Mouse (Mus musculus) stomach, embryonic 15.5 days (tissue): ENCODE results near the gene Lhx2. TPM values are rescaled to one million over a fixed set of nuclear protein-coding genes. Genes with fewer than 3 reads are reported as not detected.
A peak's percentile ranks its signal among the peaks of the same experiment; 100 is the strongest.

Experiments used
- ATAC-seq: fragments of 200-750 bp; cut with Nextera tagmentation; 2 replicates; pipeline ENCODE4 v1.8.0; 2017; ENCODE audit warnings: low read depth, moderate number of reproducible peaks, moderate TSS enrichment; ENCODE audit not compliant: insufficient read depth, low FRiP score
- H3K27ac ChIP-seq: fragments of 300-500 bp; sonication (generic); 2 replicates; pipeline ENCODE4 v1.5.1; 2015; ENCODE audit warnings: mild to moderate bottlenecking, inconsistent platforms
- H3K27me3 ChIP-seq: fragments of 300-500 bp; sonication (generic); replicated peaks from 2 replicates; pipeline ENCODE4 v1.6.1; 2015; ENCODE audit warnings: inconsistent platforms
- H3K36me3 ChIP-seq: fragments of 300-500 bp; sonication (generic); 2 replicates; pipeline ENCODE4 v1.6.1; 2015; ENCODE audit warnings: inconsistent platforms
- H3K4me1 ChIP-seq: fragments of 300-500 bp; sonication (generic); 2 replicates; pipeline ENCODE4 v1.6.1; 2015; ENCODE audit warnings: inconsistent platforms
- H3K4me2 ChIP-seq: fragments of 300-500 bp; sonication (generic); 2 replicates; pipeline ENCODE4 v1.6.1; 2015; ENCODE audit warnings: mild to moderate bottlenecking, inconsistent platforms
- H3K4me3 ChIP-seq: fragments of 300-500 bp; sonication (generic); replicated peaks from 2 replicates; pipeline ENCODE4 v1.5.1; 2015; ENCODE audit warnings: inconsistent platforms
- H3K9ac ChIP-seq: fragments of 300-500 bp; sonication (generic); 2 replicates; pipeline ENCODE4 v1.6.1; 2015; ENCODE audit warnings: inconsistent platforms
- H3K9me3 ChIP-seq: fragments of 300-500 bp; sonication (generic); 2 replicates; pipeline ENCODE4 v1.6.1; 2016; ENCODE audit warnings: inconsistent platforms
- WGBS: fragments of 180-500 bp; shearing (Covaris S2); methylation state at CpG from one replicate; pipeline ENCODE4 v1.1.7; 2015; 5-methylcytosine and 5-hydroxymethylcytosine counted together
- polyA plus RNA-seq: library from polyadenylated mRNA; unstranded; fragments of >200 nt; fragmentation: Nextera tagmentation; extraction: Ambion mirVana; gene quantifications from 2 replicates; pipeline ENCODE4 v1.2.1, GENCODE M21; 2015

Lhx2 gene
- polyA plus RNA-seq, 1 experiment from 2014 or later: 0.41 TPM

- WGBS: 2% methylated on average over 19 of the region's 19 CpGs
- Histone ChIP-seq H3K9me3 (no peaks in the 10 kb centered on the region), H3K9ac (no peak overlapping the region), H3K4me2 (peak overlapping the region; percentile 23; the same call in 1 of the 2 replicates), H3K27me3 (peaks cover 98% of the 10 kb centered on the region), H3K4me3 (0 out of 2 replicates have a peak overlapping the region, but pooled peaks have one; percentile 2), H3K27ac (no peak overlapping the region), H3K4me1 (peaks cover 16% of the 10 kb centered on the region), H3K36me3 (no peaks in the 10 kb centered on the region)
- ATAC-seq: no peak
Measured at GRCm38 (mm10) chr2:38355731-38356427, 16.8 kb downstream of the Lhx2 start.

- Histone ChIP-seq H3K27me3 (peaks cover 98% of the 10 kb centered on the region), H3K27ac (no peak overlapping the region), H3K36me3 (no peaks in the 10 kb centered on the region), H3K4me3 (0 out of 2 replicates have a peak overlapping the region, but pooled peaks have one; percentile 2), H3K4me2 (peak overlapping the region; percentile 23; the same call in 1 of the 2 replicates), H3K9me3 (no peaks in the 10 kb centered on the region), H3K9ac (no peak overlapping the region), H3K4me1 (peaks cover 9% of the 10 kb centered on the region)
- WGBS: 1% methylated on average over 53 of the region's 53 CpGs
- ATAC-seq: 0 out of 2 replicates have a peak, but pooled peaks have one; percentile 4
Measured at GRCm38 (mm10) chr2:38356428-38357260, 17.6 kb downstream of the Lhx2 start.

- Histone ChIP-seq H3K9me3 (no peaks in the 10 kb centered on the region), H3K27ac (no peak overlapping the region), H3K9ac (no peak overlapping the region), H3K27me3 (peaks cover 98% of the 10 kb centered on the region), H3K4me1 (0 out of 2 replicates have a peak, but pooled peaks cover 7% of the 10 kb centered on the region), H3K4me3 (0 out of 2 replicates have a peak overlapping the region, but pooled peaks have one; percentile 2), H3K36me3 (no peaks in the 10 kb centered on the region), H3K4me2 (no peak overlapping the region)
- no peak for ATAC-seq
- 3% methylated on average over 35 of the region's 35 CpGs for WGBS
Measured at GRCm38 (mm10) chr2:38357294-38358246, 18.5 kb downstream of the Lhx2 start.

GRCm38 (mm10) chr2:38358611-38359010, 19.5 kb downstream of the Lhx2 start:
- 4% methylated on average over 3 of the region's 3 CpGs for WGBS
- H3K4me1 ChIP-seq: 0 out of 2 replicates have a peak, but pooled peaks cover 7% of the 10 kb centered on the region
- H3K9ac ChIP-seq: no peak overlapping the region
- ATAC-seq: no peak
- H3K4me2 ChIP-seq: no peak overlapping the region
- no peak overlapping the region for H3K27ac ChIP-seq
- H3K27me3 ChIP-seq: peaks cover 97% of the 10 kb centered on the region
- H3K4me3 ChIP-seq: no peak overlapping the region
- no peaks in the 10 kb centered on the region for H3K9me3 ChIP-seq
- no peaks in the 10 kb centered on the region for H3K36me3 ChIP-seq

- ATAC-seq: no peak
- Histone ChIP-seq H3K9me3 (no peaks in the 10 kb centered on the region), H3K27me3 (peaks cover 95% of the 10 kb centered on the region), H3K4me3 (no peak overlapping the region), H3K36me3 (no peaks in the 10 kb centered on the region), H3K4me2 (no peak overlapping the region), H3K27ac (no peak overlapping the region), H3K9ac (no peak overlapping the region), H3K4me1 (0 out of 2 replicates have a peak, but pooled peaks cover 7% of the 10 kb centered on the region)
- WGBS: 2% methylated on average over 10 of the region's 10 CpGs
Measured at GRCm38 (mm10) chr2:38359186-38359585, 20.1 kb downstream of the Lhx2 start.

- Histone ChIP-seq H3K4me1 (0 out of 2 replicates have a peak, but pooled peaks cover 7% of the 10 kb centered on the region), H3K36me3 (no peaks in the 10 kb centered on the region), H3K27me3 (peaks cover 89% of the 10 kb centered on the region), H3K4me2 (no peak overlapping the region), H3K27ac (no peak overlapping the region), H3K9ac (no peak overlapping the region), H3K4me3 (no peak overlapping the region), H3K9me3 (no peaks in the 10 kb centered on the region)
- no peak for ATAC-seq
- 5% methylated on average over 13 of the region's 13 CpGs for WGBS
Measured at GRCm38 (mm10) chr2:38359811-38360210, 20.7 kb downstream of the Lhx2 start.

- no peak overlapping the region for H3K27ac ChIP-seq
- no peaks in the 10 kb centered on the region for H3K36me3 ChIP-seq
- no peaks in the 10 kb centered on the region for H3K9me3 ChIP-seq
- H3K9ac ChIP-seq: no peak overlapping the region
- no peaks in the 10 kb centered on the region for H3K4me1 ChIP-seq
- H3K27me3 ChIP-seq: peaks cover 83% of the 10 kb centered on the region
- H3K4me2 ChIP-seq: no peak overlapping the region
- ATAC-seq: no peak
- H3K4me3 ChIP-seq: no peak overlapping the region
- WGBS: 45% methylated on average over 7 of the region's 7 CpGs
Measured at GRCm38 (mm10) chr2:38366222-38366621, 27.1 kb downstream of the Lhx2 start.

GRCm38 (mm10) chr2:38367023-38367422, 27.9 kb downstream of the Lhx2 start:
- 10% methylated on average over 9 of the region's 9 CpGs for WGBS
- Histone ChIP-seq H3K9me3 (no peaks in the 10 kb centered on the region), H3K36me3 (no peaks in the 10 kb centered on the region), H3K27me3 (peaks cover 75% of the 10 kb centered on the region), H3K9ac (no peak overlapping the region), H3K27ac (no peak overlapping the region), H3K4me2 (no peak overlapping the region), H3K4me1 (no peaks in the 10 kb centered on the region), H3K4me3 (no peak overlapping the region)
- no peak for ATAC-seq

GRCm38 (mm10) chr2:38367852-38368251, 28.8 kb downstream of the Lhx2 start:
- peaks cover 66% of the 10 kb centered on the region for H3K27me3 ChIP-seq
- H3K36me3 ChIP-seq: no peaks in the 10 kb centered on the region
- no peak for ATAC-seq
- no peaks in the 10 kb centered on the region for H3K4me1 ChIP-seq
- WGBS: 64% methylated on average over 5 of the region's 5 CpGs
- no peak overlapping the region for H3K4me3 ChIP-seq
- no peak overlapping the region for H3K27ac ChIP-seq
- no peak overlapping the region for H3K4me2 ChIP-seq
- H3K9me3 ChIP-seq: no peaks in the 10 kb centered on the region
- no peak overlapping the region for H3K9ac ChIP-seq

GRCm38 (mm10) chr2:38368746-38369330, 29.8 kb downstream of the Lhx2 start:
- H3K36me3 ChIP-seq: no peaks in the 10 kb centered on the region
- no peak overlapping the region for H3K27ac ChIP-seq
- peak; percentile 82 for ATAC-seq
- peaks cover 62% of the 10 kb centered on the region for H3K27me3 ChIP-seq
- peak overlapping the region; percentile 24 for H3K4me3 ChIP-seq
- H3K9ac ChIP-seq: no peak overlapping the region
- no peaks in the 10 kb centered on the region for H3K9me3 ChIP-seq
- peak overlapping the region; percentile 47 for H3K4me2 ChIP-seq
- 6% methylated on average over 31 of the region's 31 CpGs for WGBS
- H3K4me1 ChIP-seq: no peaks in the 10 kb centered on the region
